Mouse (Mus musculus): ENCODE results near the gene Adcy5. TPM values are rescaled to one million over a fixed set of nuclear protein-coding genes. Genes with fewer than 3 reads are reported as not detected.

Adcy5 gene
- polyA plus RNA-seq, 1 experiment from 2014 or later = 1.8 TPM

DNA sequence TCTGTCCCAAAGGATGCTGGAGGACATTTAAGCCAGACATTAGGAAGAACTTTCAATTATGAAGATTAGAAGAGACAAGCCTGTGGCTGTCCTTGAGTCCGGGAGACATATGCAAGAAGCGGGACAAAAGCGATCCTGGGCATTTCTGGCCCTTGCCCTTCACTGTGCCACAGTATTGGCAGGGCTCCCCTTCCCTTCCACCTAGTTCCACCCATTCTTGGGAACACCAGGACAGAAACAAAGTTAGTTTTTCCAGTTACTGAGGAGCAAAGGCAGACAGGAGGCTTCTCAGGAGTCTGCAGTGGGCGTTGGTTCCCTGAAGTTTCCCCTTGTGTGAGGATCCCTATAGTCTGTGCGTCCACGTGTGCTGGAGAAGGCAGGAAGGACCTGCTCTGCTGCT, 51.7 kb downstream of the Adcy5 start:
- 87% methylated on average over 6 of the region's 6 CpGs for WGBS
- H3K27me3 ChIP-seq (ENCODE audit: control insufficient read depth, insufficient read depth, low read length) = no peaks in the 10 kb centered on the region
- DNase-seq (ENCODE audit: low spot score) (no peak), ATAC-seq (replicated peaks; ENCODE audit: low FRiP score) (no peak)
- no peak overlapping the region for H3K27ac ChIP-seq (ENCODE audit: low read depth, low read length)
- H3K4me2 ChIP-seq (ENCODE audit: low read depth, low read length, severe bottlenecking) = no peak overlapping the region
- H3K36me3 ChIP-seq (ENCODE audit: control insufficient read depth, insufficient read depth, low read length) = no peaks in the 10 kb centered on the region
- H3K4me1 ChIP-seq (replicated peaks; ENCODE audit: control insufficient read depth, insufficient read depth, low read length) = peaks cover 6% of the 10 kb centered on the region
- no peaks in the 10 kb centered on the region for H3K9me3 ChIP-seq (ENCODE audit: control insufficient read depth, low read length)
- H3K4me3 ChIP-seq (ENCODE audit: low read depth, low read length) = no peak overlapping the region
- no peak overlapping the region for H3K9ac ChIP-seq (ENCODE audit: low read length)

DNA sequence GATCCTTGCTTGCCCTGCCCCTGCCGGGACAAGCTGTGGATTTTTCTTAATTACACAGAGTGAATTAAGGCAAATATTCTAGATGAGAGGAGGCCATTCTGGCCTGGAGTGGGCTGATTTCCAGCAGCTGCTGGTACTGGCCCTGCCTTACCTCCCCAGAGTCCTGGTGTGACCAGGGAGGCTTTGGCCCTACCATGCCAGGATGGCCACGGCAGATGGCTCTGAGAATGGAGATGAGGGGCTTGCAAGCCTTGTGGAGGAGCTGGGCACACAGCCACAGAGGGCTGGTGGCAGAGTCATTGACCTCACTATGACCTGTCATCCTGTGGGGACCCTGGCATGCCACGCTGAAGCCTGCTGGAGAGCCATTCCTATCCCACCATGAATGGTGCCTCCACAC, 54.1 kb downstream of the Adcy5 start:
- Histone ChIP-seq H3K4me1 (replicated peaks; ENCODE audit: control insufficient read depth, insufficient read depth, low read length) (peaks cover 6% of the 10 kb centered on the region), H3K4me2 (ENCODE audit: low read depth, low read length, severe bottlenecking) (no peak overlapping the region), H3K27me3 (ENCODE audit: control insufficient read depth, insufficient read depth, low read length) (no peaks in the 10 kb centered on the region)

DNA sequence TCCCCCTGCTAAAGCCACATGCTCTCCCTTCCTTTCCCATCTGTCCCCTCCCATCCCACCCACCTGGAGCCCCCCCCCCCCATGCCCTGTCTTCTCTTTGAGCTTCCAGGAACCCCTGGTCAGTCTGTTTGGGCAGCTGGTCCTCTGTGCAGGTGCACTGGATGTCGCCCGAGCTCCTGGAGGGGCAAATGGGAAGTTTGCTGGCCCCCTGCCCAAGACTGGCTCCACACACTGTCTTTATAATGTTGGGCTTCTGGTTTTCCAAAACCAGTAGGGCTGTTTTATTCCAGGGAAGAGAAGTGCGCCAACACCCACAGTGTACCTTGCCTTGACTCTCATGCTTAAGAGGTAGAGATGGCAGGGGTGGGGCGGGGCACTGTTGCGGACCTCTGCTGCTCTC, 55.1 kb downstream of the Adcy5 start:
- Histone ChIP-seq H3K36me3 (ENCODE audit: control insufficient read depth, insufficient read depth, low read length) (no peaks in the 10 kb centered on the region), H3K9me3 (ENCODE audit: control insufficient read depth, low read length) (no peaks in the 10 kb centered on the region), H3K27me3 (ENCODE audit: control insufficient read depth, insufficient read depth, low read length) (no peaks in the 10 kb centered on the region), H3K4me3 (ENCODE audit: low read depth, low read length) (no peak overlapping the region), H3K4me2 (ENCODE audit: low read depth, low read length, severe bottlenecking) (no peak overlapping the region), H3K4me1 (replicated peaks; ENCODE audit: control insufficient read depth, insufficient read depth, low read length) (peaks cover 6% of the 10 kb centered on the region), H3K9ac (ENCODE audit: low read length) (no peak overlapping the region), H3K27ac (ENCODE audit: low read depth, low read length) (no peak overlapping the region)
- no peak for ATAC-seq (replicated peaks; ENCODE audit: low FRiP score)
- WGBS = 89% methylated on average over 5 of the region's 5 CpGs
- no peak for DNase-seq (ENCODE audit: low spot score)

More for the DNA sequence above, 54.1 kb downstream of the Adcy5 start:
- Histone ChIP-seq H3K9ac (ENCODE audit: low read length) (no peak overlapping the region), H3K9me3 (ENCODE audit: control insufficient read depth, low read length) (no peaks in the 10 kb centered on the region), H3K36me3 (ENCODE audit: control insufficient read depth, insufficient read depth, low read length) (no peaks in the 10 kb centered on the region), H3K27ac (ENCODE audit: low read depth, low read length) (no peak overlapping the region), H3K4me3 (ENCODE audit: low read depth, low read length) (no peak overlapping the region)
- WGBS = 86% methylated on average over 3 of the region's 3 CpGs
- ATAC-seq (replicated peaks; ENCODE audit: low FRiP score) = no peak
- DNase-seq (ENCODE audit: low spot score) = no peak

DNA sequence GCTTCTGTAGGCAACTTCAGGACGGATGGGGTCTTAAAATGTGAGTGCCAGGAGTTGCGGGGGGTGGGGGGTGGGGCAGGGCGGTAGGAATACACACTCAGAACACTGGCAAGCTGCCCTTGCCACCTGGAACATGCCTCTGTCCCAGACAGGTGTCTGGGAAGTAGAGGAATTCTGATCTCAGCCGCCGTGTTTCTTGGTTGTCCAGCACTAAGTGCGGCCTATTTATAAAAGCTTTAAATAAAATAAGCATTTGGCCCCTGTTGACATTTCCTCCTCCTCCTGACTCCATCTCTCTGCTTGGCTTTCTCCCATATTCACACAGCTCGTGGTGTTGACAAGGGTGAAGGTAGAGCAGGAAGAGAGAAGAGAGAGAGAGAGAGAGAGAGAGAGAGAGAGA, 60.4 kb downstream of the Adcy5 start:
- Histone ChIP-seq H3K4me2 (ENCODE audit: low read depth, low read length, severe bottlenecking) (no peak overlapping the region), H3K4me1 (replicated peaks; ENCODE audit: control insufficient read depth, insufficient read depth, low read length) (no peaks in the 10 kb centered on the region), H3K27ac (ENCODE audit: low read depth, low read length) (no peak overlapping the region), H3K27me3 (ENCODE audit: control insufficient read depth, insufficient read depth, low read length) (no peaks in the 10 kb centered on the region), H3K36me3 (ENCODE audit: control insufficient read depth, insufficient read depth, low read length) (no peaks in the 10 kb centered on the region), H3K9ac (ENCODE audit: low read length) (no peak overlapping the region), H3K4me3 (ENCODE audit: low read depth, low read length) (no peak overlapping the region), H3K9me3 (ENCODE audit: control insufficient read depth, low read length) (no peaks in the 10 kb centered on the region)
- ATAC-seq (replicated peaks; ENCODE audit: low FRiP score) (no peak), DNase-seq (ENCODE audit: low spot score) (no peak)
- WGBS = 77% methylated on average over 7 of the region's 7 CpGs

DNA sequence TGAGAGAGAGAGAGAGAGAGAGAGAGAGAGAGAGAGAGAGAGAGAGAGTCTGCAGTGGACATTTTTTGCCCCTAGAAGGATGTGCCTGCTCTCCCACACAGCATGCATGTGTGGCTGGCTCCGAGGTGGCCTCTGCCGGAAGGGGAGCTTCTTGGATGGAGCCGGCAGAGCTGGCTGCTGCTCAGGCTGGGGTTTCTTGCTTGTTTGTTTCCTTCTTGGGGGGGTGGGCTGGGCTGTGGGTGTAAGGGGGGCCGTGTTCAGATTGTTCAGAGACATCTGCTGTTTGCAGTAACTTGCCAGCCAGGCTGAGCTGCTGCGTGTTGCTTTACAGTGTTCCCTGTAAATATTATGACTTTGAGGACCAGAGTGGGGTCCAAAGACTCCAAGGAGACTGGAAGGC, 60.8 kb downstream of the Adcy5 start:
- no peaks in the 10 kb centered on the region for H3K36me3 ChIP-seq (ENCODE audit: control insufficient read depth, insufficient read depth, low read length)
- no peak overlapping the region for H3K4me3 ChIP-seq (ENCODE audit: low read depth, low read length)
- no peaks in the 10 kb centered on the region for H3K9me3 ChIP-seq (ENCODE audit: control insufficient read depth, low read length)
- no peaks in the 10 kb centered on the region for H3K4me1 ChIP-seq (replicated peaks; ENCODE audit: control insufficient read depth, insufficient read depth, low read length)
- no peak overlapping the region for H3K27ac ChIP-seq (ENCODE audit: low read depth, low read length)
- DNase-seq (ENCODE audit: low spot score) (no peak), ATAC-seq (replicated peaks; ENCODE audit: low FRiP score) (no peak)
- H3K27me3 ChIP-seq (ENCODE audit: control insufficient read depth, insufficient read depth, low read length) = no peaks in the 10 kb centered on the region
- 69% methylated on average over 5 of the region's 5 CpGs for WGBS
- no peak overlapping the region for H3K9ac ChIP-seq (ENCODE audit: low read length)
- no peak overlapping the region for H3K4me2 ChIP-seq (ENCODE audit: low read depth, low read length, severe bottlenecking)

DNA sequence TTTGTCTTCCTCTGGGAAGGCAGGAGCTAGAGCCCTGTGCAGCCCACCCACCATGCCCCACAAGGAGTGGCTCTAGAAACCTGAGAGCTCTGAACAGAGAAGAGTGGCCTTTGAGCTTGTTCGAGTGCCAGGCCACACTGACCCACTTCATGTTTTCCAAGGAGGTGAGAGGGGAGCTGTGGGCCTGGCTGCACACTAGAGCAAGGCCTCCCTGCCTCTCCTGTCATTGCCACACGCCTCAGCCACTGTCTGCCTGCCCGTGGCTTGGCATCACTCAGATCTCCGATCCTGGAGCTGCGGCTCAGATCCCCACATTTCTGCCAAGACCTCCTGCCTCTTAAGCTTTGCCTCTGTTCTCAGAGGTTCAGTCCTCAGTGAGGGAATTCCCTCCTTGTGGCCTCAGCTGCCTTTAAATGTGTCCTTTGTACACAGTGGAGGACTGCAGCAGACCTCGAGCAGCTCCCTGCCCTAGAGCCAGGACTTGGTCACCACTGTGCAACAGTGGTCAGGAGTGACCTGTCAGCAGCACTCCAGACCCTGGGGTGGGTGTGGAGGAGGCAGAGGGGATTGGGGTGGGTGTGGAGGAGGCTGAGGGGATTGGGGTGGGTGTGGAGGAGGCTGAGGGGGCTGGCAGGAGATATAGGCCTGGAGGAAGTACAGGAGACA, 62.3 kb downstream of the Adcy5 start:
- no peak for ATAC-seq (replicated peaks; ENCODE audit: low FRiP score)
- H3K4me3 ChIP-seq (ENCODE audit: low read depth, low read length) = no peak overlapping the region
- H3K9me3 ChIP-seq (ENCODE audit: control insufficient read depth, low read length) = no peaks in the 10 kb centered on the region
- H3K36me3 ChIP-seq (ENCODE audit: control insufficient read depth, insufficient read depth, low read length) = no peaks in the 10 kb centered on the region
- H3K9ac ChIP-seq (ENCODE audit: low read length) = no peak overlapping the region
- DNase-seq (ENCODE audit: low spot score) = no peak
- WGBS = 59% methylated on average over 6 of the region's 6 CpGs
- no peaks in the 10 kb centered on the region for H3K4me1 ChIP-seq (replicated peaks; ENCODE audit: control insufficient read depth, insufficient read depth, low read length)
- no peak overlapping the region for H3K27ac ChIP-seq (ENCODE audit: low read depth, low read length)
- H3K4me2 ChIP-seq (ENCODE audit: low read depth, low read length, severe bottlenecking) = no peak overlapping the region
- H3K27me3 ChIP-seq (ENCODE audit: control insufficient read depth, insufficient read depth, low read length) = no peaks in the 10 kb centered on the region

DNA sequence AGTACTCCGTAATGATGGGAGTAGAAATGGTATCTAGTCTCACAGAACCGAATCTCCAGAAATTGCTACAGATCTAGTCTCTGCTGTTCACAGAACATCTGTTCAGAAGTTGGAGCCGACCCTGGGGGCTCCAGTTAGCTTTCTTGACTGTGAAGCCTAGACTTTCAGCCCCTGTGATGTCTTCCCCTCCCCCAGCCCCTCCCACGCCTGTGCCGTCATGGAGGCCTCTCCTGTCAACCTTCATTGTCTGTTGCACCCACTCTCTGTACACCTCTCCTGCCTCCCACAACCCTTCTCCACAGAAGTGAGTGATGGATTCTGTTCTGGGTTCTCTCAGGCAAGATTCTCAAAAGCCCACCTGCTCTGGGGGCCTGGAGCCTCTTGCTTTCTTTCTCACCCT, 65.7 kb downstream of the Adcy5 start:
- ATAC-seq (replicated peaks; ENCODE audit: low FRiP score) (no peak), DNase-seq (ENCODE audit: low spot score) (no peak)

DNA sequence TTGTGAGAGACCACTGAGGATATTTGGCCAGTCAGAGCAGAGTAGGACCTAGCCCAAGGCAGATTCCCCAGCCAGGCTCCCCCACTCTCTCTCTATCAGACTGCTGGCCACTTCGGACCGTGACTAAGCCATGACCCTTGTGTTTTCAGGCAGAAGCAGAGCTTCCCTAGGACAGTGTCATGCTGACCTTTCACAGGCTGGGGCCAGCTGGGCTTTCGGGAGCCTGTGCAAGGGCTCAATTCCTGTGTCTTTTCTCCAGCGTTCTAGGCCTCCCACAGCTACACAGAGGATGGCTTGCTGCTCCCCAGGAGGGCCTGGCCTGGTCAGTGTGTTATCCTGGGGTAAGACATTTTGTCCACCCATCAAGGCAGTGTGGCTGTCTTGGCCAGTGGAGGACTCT, 66.9 kb downstream of the Adcy5 start:
- H3K4me3 ChIP-seq (ENCODE audit: low read depth, low read length) = no peak overlapping the region
- H3K27ac ChIP-seq (ENCODE audit: low read depth, low read length) = no peak overlapping the region
- no peaks in the 10 kb centered on the region for H3K9me3 ChIP-seq (ENCODE audit: control insufficient read depth, low read length)
- 50% methylated on average over 4 of the region's 4 CpGs for WGBS
- no peaks in the 10 kb centered on the region for H3K4me1 ChIP-seq (replicated peaks; ENCODE audit: control insufficient read depth, insufficient read depth, low read length)
- H3K9ac ChIP-seq (ENCODE audit: low read length) = no peak overlapping the region
- ATAC-seq (replicated peaks; ENCODE audit: low FRiP score) = no peak
- H3K4me2 ChIP-seq (ENCODE audit: low read depth, low read length, severe bottlenecking) = no peak overlapping the region
- no peak for DNase-seq (ENCODE audit: low spot score)
- no peaks in the 10 kb centered on the region for H3K27me3 ChIP-seq (ENCODE audit: control insufficient read depth, insufficient read depth, low read length)
- no peaks in the 10 kb centered on the region for H3K36me3 ChIP-seq (ENCODE audit: control insufficient read depth, insufficient read depth, low read length)

More for the DNA sequence above, 65.7 kb downstream of the Adcy5 start:
- no peak overlapping the region for H3K27ac ChIP-seq (ENCODE audit: low read depth, low read length)
- no peaks in the 10 kb centered on the region for H3K36me3 ChIP-seq (ENCODE audit: control insufficient read depth, insufficient read depth, low read length)
- H3K27me3 ChIP-seq (ENCODE audit: control insufficient read depth, insufficient read depth, low read length) = no peaks in the 10 kb centered on the region
- no peak overlapping the region for H3K4me3 ChIP-seq (ENCODE audit: low read depth, low read length)
- no peak overlapping the region for H3K4me2 ChIP-seq (ENCODE audit: low read depth, low read length, severe bottlenecking)
- H3K4me1 ChIP-seq (replicated peaks; ENCODE audit: control insufficient read depth, insufficient read depth, low read length) = no peaks in the 10 kb centered on the region
- no peak overlapping the region for H3K9ac ChIP-seq (ENCODE audit: low read length)
- no peaks in the 10 kb centered on the region for H3K9me3 ChIP-seq (ENCODE audit: control insufficient read depth, low read length)
- 73% methylated on average over 5 of the region's 5 CpGs for WGBS

DNA sequence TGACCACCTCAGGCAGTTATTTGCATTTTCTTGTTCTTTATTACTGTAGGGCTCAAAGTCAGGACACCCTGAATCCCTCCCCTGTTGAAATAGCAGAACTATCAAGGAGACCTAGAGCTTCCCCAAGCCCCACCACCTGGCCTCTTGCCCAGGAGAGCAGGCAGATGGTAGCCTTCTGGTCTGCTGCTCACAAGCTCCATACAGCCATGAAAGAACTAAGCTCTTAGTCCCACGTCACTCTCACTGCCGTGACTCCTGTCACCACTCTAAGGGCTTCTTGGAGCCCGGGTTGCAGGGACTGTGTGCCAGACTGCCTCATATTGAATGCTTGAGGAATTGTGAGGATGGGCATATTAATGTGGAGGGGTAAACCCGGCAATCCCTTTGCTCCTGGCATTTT, 69.3 kb downstream of the Adcy5 start:
- ATAC-seq (replicated peaks; ENCODE audit: low FRiP score) (no peak), DNase-seq (ENCODE audit: low spot score) (no peak)
- WGBS = 86% methylated on average over 4 of the region's 4 CpGs
- no peak overlapping the region for H3K27ac ChIP-seq (ENCODE audit: low read depth, low read length)
- no peak overlapping the region for H3K4me2 ChIP-seq (ENCODE audit: low read depth, low read length, severe bottlenecking)
- no peaks in the 10 kb centered on the region for H3K27me3 ChIP-seq (ENCODE audit: control insufficient read depth, insufficient read depth, low read length)
- no peaks in the 10 kb centered on the region for H3K36me3 ChIP-seq (ENCODE audit: control insufficient read depth, insufficient read depth, low read length)
- no peaks in the 10 kb centered on the region for H3K9me3 ChIP-seq (ENCODE audit: control insufficient read depth, low read length)
- no peaks in the 10 kb centered on the region for H3K4me1 ChIP-seq (replicated peaks; ENCODE audit: control insufficient read depth, insufficient read depth, low read length)
- H3K9ac ChIP-seq (ENCODE audit: low read length) = no peak overlapping the region
- no peak overlapping the region for H3K4me3 ChIP-seq (ENCODE audit: low read depth, low read length)

Measured in forebrain, embryonic 11.5 days (tissue).